Mouse (Mus musculus): ENCODE data around the gene Slc9a1.

GRCm38 (mm10) chr4:133352797-133353196 is 16.7 kb upstream of the Slc9a1 start:
- no peak for TF ChIP-seq POLR2A (IDR thresholded peaks at IDR 0.05; ENCODE audit: low read depth, low read length)
- TF ChIP-seq CTCF (IDR thresholded peaks at IDR 0.05; ENCODE audit: extremely low read depth, insufficient read depth, insufficient read length, insufficient replicate concordance) = no peak

Data from spleen, adult 2 months (tissue).